ENCODE assay signal across 8 mouse cellular contexts in the genomic region with DNA sequence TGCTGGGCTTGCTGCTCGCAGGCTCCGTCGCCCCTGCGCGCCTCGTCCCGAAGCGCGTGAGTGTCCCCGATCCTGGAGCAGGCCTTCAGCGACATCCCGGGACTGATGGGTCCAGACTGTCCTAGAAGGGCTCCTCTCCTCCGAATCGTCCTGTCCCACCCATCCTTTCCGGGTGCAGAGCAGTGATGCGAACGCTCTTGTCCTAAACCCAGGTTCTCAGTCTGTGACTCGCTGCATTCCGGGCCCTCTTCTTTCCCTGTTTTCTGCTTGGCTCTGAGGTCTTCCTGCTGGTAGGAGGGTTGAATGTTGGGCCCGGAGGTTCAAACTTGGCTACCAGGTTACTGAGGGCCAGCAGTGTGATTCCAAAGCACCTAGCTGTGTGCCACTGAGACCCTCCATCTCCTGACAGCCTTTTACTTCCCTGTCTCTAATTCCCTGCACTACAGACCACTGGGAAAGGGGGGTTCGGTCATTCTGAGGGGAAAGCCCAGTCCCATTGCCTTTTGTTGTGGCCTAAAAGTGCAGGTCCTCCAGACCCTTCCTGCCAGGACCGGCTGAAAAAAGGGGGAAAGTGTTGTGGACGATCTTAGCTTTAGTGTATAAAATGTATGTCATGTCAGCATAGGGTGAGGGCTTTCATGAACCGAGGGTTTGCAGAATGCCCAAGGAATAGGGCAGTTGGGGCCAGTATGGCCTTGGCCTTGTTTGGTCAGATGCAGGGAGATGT. TPM values are rescaled to one million over a fixed set of nuclear protein-coding genes. Genes with fewer than 3 reads are reported as not detected.
DNase-seq lines count a peak whose midpoint lies in the region; ATAC-seq and TF ChIP-seq lines count a peak whose summit lies in the region.

No protein-coding gene starts in this region.

- peak overlapping the region; percentile 56 for H3K9ac ChIP-seq in kidney, embryonic 15.5 days
- H3K9ac ChIP-seq in hindbrain, postnatal 0 days (replicated peaks; ENCODE audit: low read length): peak overlapping the region; percentile 69

- peak overlapping the region; percentile 95 for H3K4me2 ChIP-seq in kidney, embryonic 15.5 days
- H3K4me2 ChIP-seq in hindbrain, postnatal 0 days (ENCODE audit: low read depth, low read length): peak overlapping the region; percentile 74

- no peaks in the 10 kb centered on the region for H3K9me3 ChIP-seq in kidney, embryonic 15.5 days (replicated peaks)
- H3K9me3 ChIP-seq in hindbrain, postnatal 0 days (ENCODE audit: low read length): no peaks in the 10 kb centered on the region

- H3K27ac ChIP-seq in kidney, embryonic 15.5 days: peak overlapping the region; percentile 77
- H3K27ac ChIP-seq in brown adipose tissue, adult 24 weeks (replicated peaks; ENCODE audit: low read depth, low read length): peak overlapping the region; percentile 12
- H3K27ac ChIP-seq in hindbrain, postnatal 0 days: peak overlapping the region; percentile 87

- H3K36me3 ChIP-seq in kidney, embryonic 15.5 days: no peaks in the 10 kb centered on the region; the same call in 1 of the 2 replicates
- H3K36me3 ChIP-seq in hindbrain, postnatal 0 days (ENCODE audit: insufficient read depth, low read length): no peaks in the 10 kb centered on the region

- no peak for DNase-seq in kidney, adult 11 months
- no peak for DNase-seq in hindbrain, postnatal 0 days (ENCODE audit: low spot score)
- no peak for DNase-seq in embryo, embryonic 10 days (ENCODE audit: low spot score)
- DNase-seq in urinary bladder, postnatal 14 days (ENCODE audit: low spot score): no peak
- no peak for DNase-seq in ovary, postnatal 14 days (ENCODE audit: low spot score)

- WGBS in kidney, embryonic 15.5 days: 13% methylated on average over 24 of the region's 24 CpGs
- WGBS in hindbrain, postnatal 0 days: 9% methylated on average over 24 of the region's 24 CpGs

- TF ChIP-seq CTCF in hindbrain, postnatal 0 days (IDR thresholded peaks at IDR 0.05; ENCODE audit: low read depth): 0 out of 2 replicates have a peak, but pooled peaks have one; percentile 23

- H3K4me3 ChIP-seq in kidney, embryonic 15.5 days (replicated peaks): peak overlapping the region; percentile 67
- H3K4me3 ChIP-seq in brown adipose tissue, adult 24 weeks (ENCODE audit: insufficient read depth, low read depth, low read length): peak overlapping the region; percentile 72
- peak overlapping the region; percentile 59 for H3K4me3 ChIP-seq in hindbrain, postnatal 0 days (ENCODE audit: low read length)

- H3K27me3 ChIP-seq in kidney, embryonic 15.5 days: no peaks in the 10 kb centered on the region
- no peaks in the 10 kb centered on the region for H3K27me3 ChIP-seq in hindbrain, postnatal 0 days (ENCODE audit: insufficient read depth, low read length)

- ATAC-seq in kidney, embryonic 15.5 days (replicated peaks; ENCODE audit: low FRiP score): no peak
- ATAC-seq in hindbrain, postnatal 0 days: no peak; the same call in 1 of the 2 replicates
- ATAC-seq in monocyte, adult 5-6 weeks (replicated peaks; ENCODE audit: insufficient number of reproducible peaks, low FRiP score, low TSS enrichment, poor library complexity, severe bottlenecking): peak; percentile 6; the same call in 1 of the 2 replicates

- peaks cover 21% of the 10 kb centered on the region for H3K4me1 ChIP-seq in kidney, embryonic 15.5 days
- peaks cover 3% of the 10 kb centered on the region; the same call in 1 of the 2 replicates for H3K4me1 ChIP-seq in brown adipose tissue, adult 24 weeks (ENCODE audit: control insufficient read depth, insufficient read depth, insufficient read length, low read length)
- H3K4me1 ChIP-seq in hindbrain, postnatal 0 days (ENCODE audit: insufficient read depth, low read length): peaks cover 4% of the 10 kb centered on the region; the same call in 1 of the 2 replicates

RNA-seq across cellular contexts. Expression of gene Gm2a, which starts 0.4 kb away (rescaled TPM):
- 32.7 and 32.9 TPM in 2 replicates for polyA plus RNA-seq in kidney, embryonic 15.5 days (2015; fragmentation: Nextera tagmentation; extraction: Ambion mirVana)
- polyA plus RNA-seq in brown adipose tissue, adult 24 weeks (2012; ENCODE audit: insufficient read depth, insufficient read length, missing spikeins): 57.5 and 65.4 TPM in 2 replicates
- 45.2 and 48.9 TPM in 2 replicates for total RNA-seq in hindbrain, postnatal 0 days (2014; rRNA removed)
- 67.8 and 72.1 TPM in 2 replicates for polyA plus RNA-seq in hindbrain, postnatal 0 days (2015; fragmentation: Nextera tagmentation; extraction: Ambion mirVana)
- 182 to 271 TPM (median 223 TPM) in 3 replicates for total RNA-seq in monocyte, adult 5-6 weeks (2017)

RNA-seq across cellular contexts. Expression of gene Ccdc69, which starts 20.4 kb away (rescaled TPM):
- polyA plus RNA-seq in kidney, embryonic 15.5 days (2015; fragmentation: Nextera tagmentation; extraction: Ambion mirVana): 3.2 and 3.3 TPM in 2 replicates
- polyA plus RNA-seq in brown adipose tissue, adult 24 weeks (2012; ENCODE audit: insufficient read depth, insufficient read length, missing spikeins): 42.5 and 46.3 TPM in 2 replicates
- 0.65 TPM in 1 of 2 replicates, not detected in the other for total RNA-seq in hindbrain, postnatal 0 days (2014; rRNA removed)
- 0.56 and 0.78 TPM in 2 replicates for polyA plus RNA-seq in hindbrain, postnatal 0 days (2015; fragmentation: Nextera tagmentation; extraction: Ambion mirVana)
- 41.1 to 55.7 TPM (median 42.3 TPM) in 3 replicates for total RNA-seq in monocyte, adult 5-6 weeks (2017)

RNA-seq across cellular contexts. Expression of gene Slc36a3, which starts 53.2 kb away (rescaled TPM):
- not detected in 2 replicates for polyA plus RNA-seq in kidney, embryonic 15.5 days (2015; fragmentation: Nextera tagmentation; extraction: Ambion mirVana)
- polyA plus RNA-seq in brown adipose tissue, adult 24 weeks (2012; ENCODE audit: insufficient read depth, insufficient read length, missing spikeins): not detected in 2 replicates
- not detected in 2 replicates for total RNA-seq in hindbrain, postnatal 0 days (2014; rRNA removed)
- polyA plus RNA-seq in hindbrain, postnatal 0 days (2015; fragmentation: Nextera tagmentation; extraction: Ambion mirVana): not detected in 2 replicates
- not detected in 3 replicates for total RNA-seq in monocyte, adult 5-6 weeks (2017)

Comparison
In these comparisons a context has a peak if more than half of its experiments do, and no peak if none do; other contexts are left out.
1. H3K27ac ChIP-seq: peak in every context shown above with its lines; median percentile 87 in hindbrain, postnatal 0 days; 77 in kidney, embryonic 15.5 days; 12 in brown adipose tissue, adult 24 weeks.
2. RNA of gene Ccdc69, which starts 20.4 kb away (polyA plus RNA-seq): 42.5 to 46.3 TPM in brown adipose tissue, adult 24 weeks; 3.2 to 3.3 TPM in kidney, embryonic 15.5 days and 0.56 to 0.78 TPM in hindbrain, postnatal 0 days; every median in the first group is over 10 times any median in the second.
3. Peak in every context shown above with its lines, with median percentiles within 50 percentile points of each other: H3K4me3 ChIP-seq.